Mouse (Mus musculus): ENCODE results near the gene Tmem178. TPM values are rescaled to one million over a fixed set of nuclear protein-coding genes. Genes with fewer than 3 reads are reported as not detected.

Tmem178 gene
- polyA plus RNA-seq, 1 experiment from 2014 or later = 16.5 TPM

GRCm38 (mm10) chr17:80947075-80947960, 2.9 kb downstream of the Tmem178 start:
- ATAC-seq (ENCODE audit: borderline replicate concordance, extremely low read depth, low FRiP score, low TSS enrichment) = no peak
- WGBS = 78% methylated on average over 12 of the region's 12 CpGs
- H3K9ac ChIP-seq = no peak overlapping the region

GRCm38 (mm10) chr17:80949382-80949781, 5.0 kb downstream of the Tmem178 start:
- Histone ChIP-seq H3K9ac (no peak overlapping the region), H3K9me3 (no peaks in the 10 kb centered on the region), H3K4me1 (peaks cover 7% of the 10 kb centered on the region), H3K36me3 (no peaks in the 10 kb centered on the region), H3K4me2 (no peak overlapping the region), H3K4me3 (no peak overlapping the region), H3K27ac (no peak overlapping the region), H3K27me3 (peaks cover 21% of the 10 kb centered on the region; the same call in 1 of the 2 replicates)
- no peak for ATAC-seq (ENCODE audit: borderline replicate concordance, extremely low read depth, low FRiP score, low TSS enrichment)
- 79% methylated on average over 7 of the region's 7 CpGs for WGBS

More at GRCm38 (mm10) chr17:80947075-80947960, 2.9 kb downstream of the Tmem178 start:
- Histone ChIP-seq H3K4me1 (peaks cover 1% of the 10 kb centered on the region; the same call in 1 of the 2 replicates), H3K9me3 (no peaks in the 10 kb centered on the region), H3K4me2 (no peak overlapping the region), H3K27me3 (peaks cover 38% of the 10 kb centered on the region; the same call in 1 of the 2 replicates), H3K4me3 (no peak overlapping the region), H3K27ac (no peak overlapping the region), H3K36me3 (no peaks in the 10 kb centered on the region)

- no peak for ATAC-seq (ENCODE audit: borderline replicate concordance, extremely low read depth, low FRiP score, low TSS enrichment)
- Histone ChIP-seq H3K36me3 (no peaks in the 10 kb centered on the region), H3K4me1 (peaks cover 7% of the 10 kb centered on the region), H3K4me2 (no peak overlapping the region), H3K4me3 (no peak overlapping the region), H3K27me3 (peaks cover 16% of the 10 kb centered on the region; the same call in 1 of the 2 replicates), H3K27ac (no peak overlapping the region), H3K9ac (no peak overlapping the region), H3K9me3 (no peaks in the 10 kb centered on the region)
- WGBS = 71% methylated on average over 10 of the region's 10 CpGs
Observed at GRCm38 (mm10) chr17:80949895-80950294, 5.5 kb downstream of the Tmem178 start.

- no peak overlapping the region for H3K27ac ChIP-seq
- no peak overlapping the region for H3K4me3 ChIP-seq
- H3K4me1 ChIP-seq = peaks cover 7% of the 10 kb centered on the region; the same call in 1 of the 2 replicates
- WGBS = 53% methylated on average over 7 of the region's 7 CpGs
- no peaks in the 10 kb centered on the region; the same call in 1 of the 2 replicates for H3K27me3 ChIP-seq
- H3K4me2 ChIP-seq = no peak overlapping the region
- no peaks in the 10 kb centered on the region for H3K36me3 ChIP-seq
- ATAC-seq (ENCODE audit: borderline replicate concordance, extremely low read depth, low FRiP score, low TSS enrichment) = no peak
- H3K9me3 ChIP-seq = no peaks in the 10 kb centered on the region
- H3K9ac ChIP-seq = no peak overlapping the region
Observed at GRCm38 (mm10) chr17:80952305-80952704, 7.9 kb downstream of the Tmem178 start.

GRCm38 (mm10) chr17:80955415-80955814, 11.0 kb downstream of the Tmem178 start:
- H3K36me3 ChIP-seq = no peaks in the 10 kb centered on the region
- no peak overlapping the region for H3K4me2 ChIP-seq
- no peak overlapping the region for H3K4me3 ChIP-seq
- 74% methylated on average over 7 of the region's 7 CpGs for WGBS
- no peak for ATAC-seq (ENCODE audit: borderline replicate concordance, extremely low read depth, low FRiP score, low TSS enrichment)
- H3K27ac ChIP-seq = no peak overlapping the region
- H3K27me3 ChIP-seq = no peaks in the 10 kb centered on the region; the same call in 1 of the 2 replicates
- no peak overlapping the region for H3K9ac ChIP-seq
- H3K4me1 ChIP-seq = peaks cover 11% of the 10 kb centered on the region; the same call in 1 of the 2 replicates
- H3K9me3 ChIP-seq = no peaks in the 10 kb centered on the region

GRCm38 (mm10) chr17:80955998-80956811, 11.8 kb downstream of the Tmem178 start:
- no peak overlapping the region for H3K4me3 ChIP-seq
- H3K9ac ChIP-seq = no peak overlapping the region
- peaks cover 11% of the 10 kb centered on the region; the same call in 1 of the 2 replicates for H3K4me1 ChIP-seq
- ATAC-seq (ENCODE audit: borderline replicate concordance, extremely low read depth, low FRiP score, low TSS enrichment) = no peak
- no peaks in the 10 kb centered on the region for H3K9me3 ChIP-seq
- no peak overlapping the region for H3K4me2 ChIP-seq
- 76% methylated on average over 10 of the region's 10 CpGs for WGBS
- H3K27ac ChIP-seq = no peak overlapping the region
- H3K36me3 ChIP-seq = no peaks in the 10 kb centered on the region
- no peaks in the 10 kb centered on the region; the same call in 1 of the 2 replicates for H3K27me3 ChIP-seq

GRCm38 (mm10) chr17:80958332-80958731, 13.9 kb downstream of the Tmem178 start:
- no peak for ATAC-seq (ENCODE audit: borderline replicate concordance, extremely low read depth, low FRiP score, low TSS enrichment)
- H3K4me2 ChIP-seq = no peak overlapping the region
- H3K4me3 ChIP-seq = no peak overlapping the region
- peaks cover 6% of the 10 kb centered on the region; the same call in 1 of the 2 replicates for H3K4me1 ChIP-seq
- 31% methylated on average over 6 of the region's 6 CpGs for WGBS
- H3K36me3 ChIP-seq = no peaks in the 10 kb centered on the region
- H3K9ac ChIP-seq = no peak overlapping the region
- H3K9me3 ChIP-seq = no peaks in the 10 kb centered on the region
- H3K27me3 ChIP-seq = no peaks in the 10 kb centered on the region; the same call in 1 of the 2 replicates
- no peak overlapping the region for H3K27ac ChIP-seq

GRCm38 (mm10) chr17:80959840-80960239, 15.4 kb downstream of the Tmem178 start:
- Histone ChIP-seq H3K4me3 (no peak overlapping the region), H3K9me3 (no peaks in the 10 kb centered on the region), H3K4me2 (no peak overlapping the region), H3K9ac (no peak overlapping the region), H3K27ac (no peak overlapping the region), H3K36me3 (no peaks in the 10 kb centered on the region), H3K27me3 (no peaks in the 10 kb centered on the region; the same call in 1 of the 2 replicates), H3K4me1 (peaks cover 3% of the 10 kb centered on the region; the same call in 1 of the 2 replicates)
- ATAC-seq (ENCODE audit: borderline replicate concordance, extremely low read depth, low FRiP score, low TSS enrichment) = no peak
- WGBS = 62% methylated on average over 2 of the region's 2 CpGs

GRCm38 (mm10) chr17:80967475-80967874, 23.0 kb downstream of the Tmem178 start:
- no peak overlapping the region for H3K27ac ChIP-seq
- 48% methylated on average over 7 of the region's 7 CpGs for WGBS
- ATAC-seq (ENCODE audit: borderline replicate concordance, extremely low read depth, low FRiP score, low TSS enrichment) = no peak
- peaks cover 26% of the 10 kb centered on the region for H3K4me1 ChIP-seq
- H3K27me3 ChIP-seq = no peaks in the 10 kb centered on the region
- no peaks in the 10 kb centered on the region for H3K9me3 ChIP-seq
- no peak overlapping the region for H3K4me2 ChIP-seq
- H3K36me3 ChIP-seq = no peaks in the 10 kb centered on the region
- H3K4me3 ChIP-seq = no peak overlapping the region
- H3K9ac ChIP-seq = no peak overlapping the region

- Histone ChIP-seq H3K4me3 (no peak overlapping the region), H3K4me2 (no peak overlapping the region), H3K9ac (no peak overlapping the region), H3K27me3 (no peaks in the 10 kb centered on the region), H3K36me3 (no peaks in the 10 kb centered on the region), H3K9me3 (no peaks in the 10 kb centered on the region), H3K4me1 (peaks cover 26% of the 10 kb centered on the region), H3K27ac (no peak overlapping the region)
- peak; percentile 92 for ATAC-seq (ENCODE audit: borderline replicate concordance, extremely low read depth, low FRiP score, low TSS enrichment)
- 47% methylated on average over 18 of the region's 18 CpGs for WGBS
Observed at GRCm38 (mm10) chr17:80969643-80970619, 25.5 kb downstream of the Tmem178 start.

- ATAC-seq (ENCODE audit: borderline replicate concordance, extremely low read depth, low FRiP score, low TSS enrichment) = no peak
- 47% methylated on average over 10 of the region's 10 CpGs for WGBS
- H3K4me1 ChIP-seq = peaks cover 26% of the 10 kb centered on the region
- no peaks in the 10 kb centered on the region for H3K27me3 ChIP-seq
- H3K27ac ChIP-seq = peak overlapping the region; percentile 2; the same call in 1 of the 2 replicates
- no peaks in the 10 kb centered on the region for H3K36me3 ChIP-seq
- no peak overlapping the region for H3K4me2 ChIP-seq
- H3K9ac ChIP-seq = no peak overlapping the region
- H3K9me3 ChIP-seq = no peaks in the 10 kb centered on the region
- H3K4me3 ChIP-seq = no peak overlapping the region
Observed at GRCm38 (mm10) chr17:80970716-80971115, 26.3 kb downstream of the Tmem178 start.
